Mouse (Mus musculus) olfactory bulb, adult 2 months (tissue): ENCODE data around the gene Pecr.
A peak's percentile ranks its signal among the peaks of the same experiment; 100 is the strongest.

Source experiments
- CTCF ChIP-seq: fragments of 200-500 bp; IDR thresholded peaks from 2 replicates; pipeline ENCODE4 v1.5.1; 2012; ENCODE audit warnings: low read depth, mild to moderate bottlenecking, low read length, moderate library complexity; ENCODE audit not compliant: insufficient read depth
- POLR2A ChIP-seq: fragments of 200-500 bp; IDR thresholded peaks from 2 replicates; pipeline ENCODE4 v1.6.1; 2012; ENCODE audit warnings: mild to moderate bottlenecking, low read depth, low read length, moderate library complexity; ENCODE audit not compliant: insufficient read depth

- TF ChIP-seq CTCF (no peak), POLR2A (0 out of 2 replicates have a peak, but pooled peaks have one; percentile 32)
Observed at GRCm38 (mm10) chr1:72211701-72212699, 72.1 kb downstream of the Pecr start, which contains the start of gene Mreg.
